Mouse (Mus musculus) hindbrain, embryonic 12.5 days (tissue): Measurements from ENCODE around the gene Rad51d. TPM values are rescaled to one million over a fixed set of nuclear protein-coding genes. Genes with fewer than 3 reads are reported as not detected.

Source experiments
- ATAC-seq: fragments of 200-750 bp; cut with Nextera tagmentation; 2 replicates; pipeline ENCODE4 v1.8.0; 2017; ENCODE audit warnings: moderate TSS enrichment; ENCODE audit not compliant: low FRiP score
- H3K27ac ChIP-seq: fragments of 300-500 bp; sonication (generic); 2 replicates; pipeline ENCODE4 v1.5.1; 2016; ENCODE audit warnings: mild to moderate bottlenecking
- H3K27me3 ChIP-seq: fragments of 300-500 bp; sonication (generic); 2 replicates; pipeline ENCODE4 v1.6.1; 2016; ENCODE audit warnings: mild to moderate bottlenecking
- H3K36me3 ChIP-seq: fragments of 300-500 bp; sonication (generic); 2 replicates; pipeline ENCODE4 v1.6.1; 2016; ENCODE audit warnings: mild to moderate bottlenecking
- H3K4me1 ChIP-seq: fragments of 300-500 bp; sonication (generic); 2 replicates; pipeline ENCODE4 v1.6.1; 2016
- H3K4me2 ChIP-seq: fragments of 300-500 bp; sonication (generic); replicated peaks from 2 replicates; pipeline ENCODE4 v1.6.1; 2016; ENCODE audit warnings: mild to moderate bottlenecking
- H3K4me3 ChIP-seq: fragments of 300-500 bp; sonication (generic); 2 replicates; pipeline ENCODE4 v1.5.1; 2016; ENCODE audit warnings: mild to moderate bottlenecking
- H3K9ac ChIP-seq: fragments of 300-500 bp; sonication (generic); 2 replicates; pipeline ENCODE4 v1.6.1; 2016; ENCODE audit warnings: mild to moderate bottlenecking, moderate library complexity
- H3K9me3 ChIP-seq: fragments of 300-500 bp; sonication (generic); replicated peaks from 2 replicates; pipeline ENCODE4 v1.6.1; 2016; ENCODE audit warnings: mild to moderate bottlenecking
- WGBS: fragments of 180-500 bp; shearing (Covaris S2); methylation state at CpG from one replicate; pipeline ENCODE4 v1.1.7; 2016; 5-methylcytosine and 5-hydroxymethylcytosine counted together
- polyA plus RNA-seq: library from polyadenylated mRNA; unstranded; fragments of >200 nt; fragmentation: Nextera tagmentation; extraction: Ambion mirVana; gene quantifications from 2 replicates; pipeline ENCODE4 v1.2.1, GENCODE M21; 2016

Rad51d gene
- polyA plus RNA-seq, 1 experiment from 2014 or later, result 10.9 TPM

GRCm38 (mm10) chr11:82888491-82888946 is 1.9 kb downstream of the Rad51d start:
- peaks cover 9% of the 10 kb centered on the region; the same call in 1 of the 2 replicates for H3K27me3 ChIP-seq
- peaks cover 19% of the 10 kb centered on the region for H3K4me1 ChIP-seq
- H3K9ac ChIP-seq, result peak overlapping the region; percentile 38; the same call in 1 of the 2 replicates
- no peak for ATAC-seq
- H3K27ac ChIP-seq, result no peak overlapping the region
- peak overlapping the region; percentile 90; the same call in 1 of the 2 replicates for H3K4me2 ChIP-seq
- 54% methylated on average over 10 of the region's 10 CpGs for WGBS
- no peak overlapping the region for H3K4me3 ChIP-seq
- no peaks in the 10 kb centered on the region for H3K9me3 ChIP-seq
- H3K36me3 ChIP-seq, result no peaks in the 10 kb centered on the region

DNA sequence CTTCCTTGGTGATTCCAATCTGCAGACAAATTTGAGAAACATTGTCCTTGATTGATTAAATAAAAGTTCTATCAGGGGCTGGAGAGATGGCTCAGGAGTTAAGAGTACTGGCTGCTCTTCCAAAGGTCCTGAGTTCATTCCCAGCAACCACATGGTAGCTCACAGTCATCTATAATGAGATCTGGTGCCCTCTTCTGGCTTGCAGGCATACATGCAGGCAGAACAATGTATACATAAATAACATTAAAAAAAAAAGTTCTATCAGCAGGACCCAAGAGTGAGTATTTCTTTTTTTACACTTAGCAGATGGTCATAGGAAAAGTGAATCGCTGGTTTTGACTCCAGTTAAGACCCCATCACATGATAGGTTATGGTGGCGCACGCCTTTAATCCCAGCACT is 3.9 kb downstream of the Rad51d start:
- Histone ChIP-seq H3K27me3 (peaks cover 2% of the 10 kb centered on the region; the same call in 1 of the 2 replicates), H3K27ac (no peak overlapping the region), H3K9ac (no peak overlapping the region), H3K4me1 (peaks cover 19% of the 10 kb centered on the region), H3K4me2 (no peak overlapping the region), H3K4me3 (no peak overlapping the region), H3K9me3 (no peaks in the 10 kb centered on the region), H3K36me3 (0 out of 2 replicates have a peak, but pooled peaks cover 7% of the 10 kb centered on the region)
- no peak for ATAC-seq
- WGBS, result 86% methylated on average over 3 of the region's 3 CpGs

GRCm38 (mm10) chr11:82883180-82883579 is 7.2 kb downstream of the Rad51d start:
- 70% methylated on average over 8 of the region's 8 CpGs for WGBS

GRCm38 (mm10) chr11:82877726-82878344 is 12.6 kb downstream of the Rad51d start:
- no peaks in the 10 kb centered on the region for H3K27me3 ChIP-seq
- 0 out of 2 replicates have a peak, but pooled peaks cover 11% of the 10 kb centered on the region for H3K36me3 ChIP-seq
- no peak overlapping the region for H3K9ac ChIP-seq
- no peaks in the 10 kb centered on the region for H3K9me3 ChIP-seq
- no peaks in the 10 kb centered on the region for H3K4me1 ChIP-seq
- no peak overlapping the region for H3K4me2 ChIP-seq
- no peak overlapping the region for H3K4me3 ChIP-seq
- H3K27ac ChIP-seq, result no peak overlapping the region
- no peak for ATAC-seq
- WGBS, result 81% methylated on average over 7 of the region's 7 CpGs

More at GRCm38 (mm10) chr11:82883180-82883579, 7.2 kb downstream of the Rad51d start:
- Histone ChIP-seq H3K27me3 (no peaks in the 10 kb centered on the region), H3K9me3 (no peaks in the 10 kb centered on the region), H3K9ac (no peak overlapping the region), H3K4me1 (peaks cover under 1% of the 10 kb centered on the region; the same call in 1 of the 2 replicates), H3K4me3 (no peak overlapping the region), H3K4me2 (no peak overlapping the region), H3K36me3 (0 out of 2 replicates have a peak, but pooled peaks cover 11% of the 10 kb centered on the region), H3K27ac (no peak overlapping the region)
- ATAC-seq, result no peak

- H3K9me3 ChIP-seq, result no peaks in the 10 kb centered on the region
- ATAC-seq, result no peak
- 96% methylated on average over 5 of the region's 5 CpGs for WGBS
These were observed 14.8 kb downstream of the Rad51d start for GRCm38 (mm10) chr11:82875631-82876030.

DNA sequence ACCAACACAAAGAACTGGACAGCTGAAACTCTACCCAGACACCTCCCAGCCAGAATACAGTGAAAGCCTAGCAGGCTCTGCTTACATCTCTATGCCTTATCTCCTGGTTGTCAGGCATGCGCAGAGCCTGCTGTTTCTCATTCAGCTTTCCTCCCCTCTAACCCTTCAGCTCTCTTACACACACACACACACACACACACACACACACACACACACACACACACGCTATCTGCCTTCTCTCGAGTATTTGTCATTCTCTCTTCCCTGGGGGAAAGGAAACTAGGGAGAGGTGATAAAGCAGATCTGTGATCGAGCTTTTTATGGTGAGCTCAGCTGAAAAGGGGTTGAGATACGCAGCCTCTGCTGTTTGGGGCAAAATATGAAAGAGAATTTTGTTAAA is 15.5 kb downstream of the Rad51d start:
- peaks cover 6% of the 10 kb centered on the region; the same call in 1 of the 2 replicates for H3K4me1 ChIP-seq
- no peak overlapping the region for H3K4me2 ChIP-seq
- WGBS, result 79% methylated on average over 5 of the region's 5 CpGs
- H3K36me3 ChIP-seq, result 0 out of 2 replicates have a peak, but pooled peaks cover 4% of the 10 kb centered on the region
- H3K9ac ChIP-seq, result no peak overlapping the region
- no peak for ATAC-seq
- H3K9me3 ChIP-seq, result no peaks in the 10 kb centered on the region
- H3K27me3 ChIP-seq, result no peaks in the 10 kb centered on the region
- no peak overlapping the region for H3K4me3 ChIP-seq
- no peak overlapping the region for H3K27ac ChIP-seq

More at GRCm38 (mm10) chr11:82875631-82876030, 14.8 kb downstream of the Rad51d start:
- Histone ChIP-seq H3K4me2 (no peak overlapping the region), H3K4me3 (no peak overlapping the region), H3K4me1 (peaks cover 2% of the 10 kb centered on the region; the same call in 1 of the 2 replicates), H3K27ac (no peak overlapping the region), H3K36me3 (0 out of 2 replicates have a peak, but pooled peaks cover 4% of the 10 kb centered on the region), H3K27me3 (no peaks in the 10 kb centered on the region), H3K9ac (no peak overlapping the region)

- Histone ChIP-seq H3K27ac (no peak within 1 kb of the TSS), H3K36me3 (no peaks in the 10 kb centered on the region), H3K27me3 (no peaks in the 10 kb centered on the region), H3K4me3 (peak within 1 kb of the TSS; percentile 79), H3K9ac (peak within 1 kb of the TSS; percentile 77), H3K4me2 (peak within 1 kb of the TSS; percentile 85), H3K9me3 (no peaks in the 10 kb centered on the region), H3K4me1 (peaks cover 6% of the 10 kb centered on the region; the same call in 1 of the 2 replicates)
- ATAC-seq, result peak; percentile 96
- WGBS, result 1% methylated on average over 43 of the region's 43 CpGs
These were observed 19.4 kb downstream of the Rad51d start, which contains the start of gene Rffl for GRCm38 (mm10) chr11:82871031-82871446. Gene Rffl, minus strand, starts transcription at chr11:82871210.

GRCm38 (mm10) chr11:82870173-82871030 is 20.0 kb downstream of the Rad51d start:
- Histone ChIP-seq H3K9me3 (no peaks in the 10 kb centered on the region), H3K4me2 (peak overlapping the region; percentile 85), H3K4me3 (peak overlapping the region; percentile 79), H3K9ac (peak overlapping the region; percentile 77), H3K4me1 (peaks cover 6% of the 10 kb centered on the region; the same call in 1 of the 2 replicates), H3K27me3 (no peaks in the 10 kb centered on the region), H3K36me3 (no peaks in the 10 kb centered on the region), H3K27ac (no peak overlapping the region)
- 0 out of 2 replicates have a peak, but pooled peaks have one; percentile 36 for ATAC-seq
- 5% methylated on average over 36 of the region's 36 CpGs for WGBS

- WGBS, result 76% methylated on average over 9 of the region's 9 CpGs
- Histone ChIP-seq H3K36me3 (no peaks in the 10 kb centered on the region), H3K4me3 (no peak overlapping the region), H3K27ac (no peak overlapping the region), H3K27me3 (no peaks in the 10 kb centered on the region), H3K9me3 (no peaks in the 10 kb centered on the region), H3K4me2 (peak overlapping the region; percentile 85), H3K4me1 (peaks cover 6% of the 10 kb centered on the region; the same call in 1 of the 2 replicates), H3K9ac (no peak overlapping the region)
- no peak for ATAC-seq
These were observed 20.8 kb downstream of the Rad51d start for GRCm38 (mm10) chr11:82869506-82870172.

DNA sequence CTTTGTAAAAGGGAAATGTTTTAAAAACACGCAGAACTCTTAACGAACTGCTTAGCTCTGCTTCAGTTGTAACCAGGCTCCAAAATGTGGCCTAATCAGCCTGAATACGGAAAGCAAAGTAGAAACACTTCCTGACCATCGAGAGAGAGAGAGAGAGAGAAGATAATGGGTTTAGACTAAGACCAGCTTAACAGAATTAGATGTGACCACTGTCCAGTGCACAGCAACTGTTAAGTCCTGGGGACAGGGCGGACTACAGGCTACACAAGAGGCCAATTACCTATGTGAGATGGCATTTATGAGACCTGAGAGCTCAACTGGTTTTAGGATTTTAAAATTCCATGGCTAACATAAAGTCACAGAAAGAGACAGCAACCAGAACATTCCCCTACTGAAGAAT is 22.5 kb downstream of the Rad51d start:
- no peak overlapping the region for H3K27ac ChIP-seq
- peaks cover 10% of the 10 kb centered on the region for H3K4me1 ChIP-seq
- H3K9ac ChIP-seq, result no peak overlapping the region
- H3K4me2 ChIP-seq, result no peak overlapping the region
- H3K27me3 ChIP-seq, result no peaks in the 10 kb centered on the region
- WGBS, result 84% methylated on average over 5 of the region's 5 CpGs
- no peaks in the 10 kb centered on the region for H3K9me3 ChIP-seq
- no peak for ATAC-seq
- H3K36me3 ChIP-seq, result no peaks in the 10 kb centered on the region
- H3K4me3 ChIP-seq, result no peak overlapping the region

GRCm38 (mm10) chr11:82866850-82867564 is 23.4 kb downstream of the Rad51d start:
- no peak overlapping the region for H3K4me2 ChIP-seq
- H3K9ac ChIP-seq, result no peak overlapping the region
- peaks cover 15% of the 10 kb centered on the region for H3K4me1 ChIP-seq
- no peaks in the 10 kb centered on the region for H3K36me3 ChIP-seq
- no peak overlapping the region for H3K27ac ChIP-seq
- WGBS, result 27% methylated on average over 7 of the region's 7 CpGs
- H3K4me3 ChIP-seq, result no peak overlapping the region
- H3K9me3 ChIP-seq, result no peaks in the 10 kb centered on the region
- H3K27me3 ChIP-seq, result no peaks in the 10 kb centered on the region
- no peak for ATAC-seq
